Mouse (Mus musculus): ENCODE data around the gene 1700092M07Rik.

Gene 1700092M07Rik

GRCm38 (mm10) chr19:8739646-8740045, 872 bp upstream of the 1700092M07Rik start:
- in situ Hi-C loops (cut with MboI; ENCODE audit: low sequenced_read_pairs), result no loop called here

DNA sequence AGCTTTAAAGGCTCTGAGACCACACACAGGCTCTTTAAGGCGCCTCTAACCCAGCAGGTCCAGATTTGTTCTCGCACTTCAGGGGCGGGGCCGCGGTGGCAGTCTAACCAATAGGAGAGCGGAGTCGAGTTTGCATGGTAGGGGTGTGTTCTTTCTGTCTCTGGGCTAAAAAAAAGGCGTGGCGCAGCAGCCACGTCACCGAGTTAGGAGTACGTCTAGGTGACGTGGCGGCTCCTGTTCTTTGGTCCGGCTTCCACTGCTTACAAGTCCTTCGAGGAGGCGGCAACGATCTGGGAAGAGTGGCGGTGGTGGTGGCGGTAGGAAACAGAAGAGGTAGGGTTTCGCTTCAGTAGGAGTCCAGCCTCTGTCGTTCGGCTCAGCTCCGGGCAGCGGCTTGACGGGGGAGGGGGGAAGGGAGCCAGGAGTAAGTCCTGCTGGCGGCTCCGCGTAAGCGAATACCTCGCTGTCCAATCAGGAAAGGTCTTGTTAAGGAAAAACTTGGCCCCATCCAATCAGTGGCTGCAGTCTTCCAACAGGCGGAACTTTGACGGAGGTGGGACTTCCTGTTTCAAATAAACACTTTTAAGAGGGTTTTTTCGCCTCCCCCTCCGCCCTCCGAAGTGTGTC, 838 bp downstream of the 1700092M07Rik start, which contains the start of gene Stx5a:
Gene Stx5a (plus strand): TSS at position 171 of the 627 bp plus-strand sequence.
- in situ Hi-C loops (cut with MboI; ENCODE audit: low sequenced_read_pairs), result no loop called here

GRCm38 (mm10) chr19:8742176-8742575, 1.7 kb downstream of the 1700092M07Rik start:
- in situ Hi-C loops (cut with MboI; ENCODE audit: low sequenced_read_pairs), result no loop called here

- in situ Hi-C loops (cut with MboI; ENCODE audit: low sequenced_read_pairs), result no loop called here
These were observed 4.9 kb downstream of the 1700092M07Rik start for GRCm38 (mm10) chr19:8745382-8745781.

DNA sequence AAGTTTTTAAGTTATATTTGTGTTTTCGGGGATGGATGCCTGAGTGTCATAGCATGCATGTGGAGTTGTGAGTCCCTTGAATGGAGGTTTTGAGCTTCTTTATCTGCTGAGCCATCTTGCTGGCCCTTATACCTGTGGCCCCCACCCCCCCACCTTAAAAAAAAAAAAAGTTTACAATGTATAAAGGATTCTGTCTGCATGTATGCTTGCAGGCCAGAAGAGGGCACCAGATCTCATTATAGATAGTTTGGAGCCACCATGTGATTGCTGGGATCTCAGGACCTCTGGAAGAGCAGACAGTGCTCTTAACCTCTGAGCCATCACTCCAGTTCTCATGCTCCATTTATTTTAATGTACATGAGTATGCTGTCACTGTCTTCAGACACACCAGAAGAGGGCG, 6.8 kb downstream of the 1700092M07Rik start:
- in situ Hi-C loops (cut with MboI; ENCODE audit: low sequenced_read_pairs), result no loop called here

DNA sequence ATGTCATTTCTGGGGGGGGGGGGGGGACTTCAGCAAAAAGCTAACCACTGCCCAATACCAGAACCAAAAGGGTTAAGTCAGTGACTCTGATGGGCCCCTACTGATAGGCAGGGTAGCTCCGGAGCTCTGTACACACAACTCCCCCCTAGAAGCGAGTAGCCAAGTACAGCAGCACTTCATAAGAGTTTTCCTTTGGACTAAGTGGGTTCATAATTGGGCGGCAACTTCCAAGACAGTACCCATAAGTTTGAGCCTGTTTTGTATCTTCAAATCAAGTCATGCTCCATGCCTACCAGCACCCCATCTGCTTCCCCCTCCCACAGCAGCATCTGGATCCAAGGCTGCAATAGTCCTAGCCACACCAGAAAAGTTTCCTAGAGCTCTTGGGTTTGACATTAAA, 15.1 kb downstream of the 1700092M07Rik start:
- in situ Hi-C loops (cut with MboI; ENCODE audit: low sequenced_read_pairs), result no loop called here

DNA sequence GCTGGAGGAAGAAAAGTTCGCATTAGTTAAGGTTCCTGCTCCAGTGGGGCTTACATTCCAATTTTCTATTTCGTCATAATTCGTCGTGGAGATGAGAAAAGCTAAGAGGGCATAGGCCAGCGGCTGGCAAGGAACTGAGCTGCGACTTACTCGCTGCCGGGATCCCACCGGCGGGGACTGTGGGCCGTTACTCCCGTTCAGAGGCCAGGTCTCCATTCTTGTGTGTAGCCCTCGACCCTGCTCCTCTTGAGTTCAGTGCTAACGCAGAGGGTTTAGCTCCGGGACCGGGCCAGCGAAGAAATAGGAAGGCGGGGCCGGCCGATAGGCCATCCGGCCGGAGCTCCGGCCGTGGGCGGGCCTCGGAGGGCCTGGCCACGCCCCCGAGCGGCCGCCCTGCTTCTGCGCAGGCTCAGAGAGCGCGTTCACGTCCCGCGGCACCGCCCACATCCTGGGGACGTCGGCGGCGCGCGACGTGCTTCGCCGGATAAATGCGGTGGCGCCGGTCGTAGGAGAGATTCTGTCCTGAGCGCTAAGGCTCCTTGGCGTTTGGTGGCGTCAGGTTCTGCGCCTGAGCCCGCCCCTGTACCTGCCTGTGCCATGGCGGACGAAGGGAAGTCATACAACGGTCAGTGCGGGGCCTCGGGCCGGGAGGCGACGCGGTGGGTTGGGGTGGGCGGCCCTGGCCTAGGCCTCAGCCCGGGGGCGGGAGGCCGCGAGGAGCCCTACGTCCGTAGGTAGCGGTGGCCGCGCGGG, 16.3 kb downstream of the 1700092M07Rik start, which contains the start of gene Nxf1:
Gene Nxf1 (plus strand): TSS at position 439 of the 753 bp plus-strand sequence.
- in situ Hi-C loops (cut with MboI; ENCODE audit: low sequenced_read_pairs), result no loop called here

GRCm38 (mm10) chr19:8757471-8757998, 17.0 kb downstream of the 1700092M07Rik start:
- in situ Hi-C loops (cut with MboI; ENCODE audit: low sequenced_read_pairs), result no loop called here

GRCm38 (mm10) chr19:8758899-8759298, 18.4 kb downstream of the 1700092M07Rik start:
- in situ Hi-C loops (cut with MboI; ENCODE audit: low sequenced_read_pairs), result no loop called here

- in situ Hi-C loops (cut with MboI; ENCODE audit: low sequenced_read_pairs), result no loop called here
These were observed 20.2 kb downstream of the 1700092M07Rik start for GRCm38 (mm10) chr19:8760757-8761156.

- in situ Hi-C loops (cut with MboI; ENCODE audit: low sequenced_read_pairs), result no loop called here
These were observed 22.8 kb downstream of the 1700092M07Rik start for GRCm38 (mm10) chr19:8763276-8763675.

- in situ Hi-C loops (cut with MboI; ENCODE audit: low sequenced_read_pairs), result no loop called here
These were observed 25.0 kb downstream of the 1700092M07Rik start for GRCm38 (mm10) chr19:8765562-8765961.

DNA sequence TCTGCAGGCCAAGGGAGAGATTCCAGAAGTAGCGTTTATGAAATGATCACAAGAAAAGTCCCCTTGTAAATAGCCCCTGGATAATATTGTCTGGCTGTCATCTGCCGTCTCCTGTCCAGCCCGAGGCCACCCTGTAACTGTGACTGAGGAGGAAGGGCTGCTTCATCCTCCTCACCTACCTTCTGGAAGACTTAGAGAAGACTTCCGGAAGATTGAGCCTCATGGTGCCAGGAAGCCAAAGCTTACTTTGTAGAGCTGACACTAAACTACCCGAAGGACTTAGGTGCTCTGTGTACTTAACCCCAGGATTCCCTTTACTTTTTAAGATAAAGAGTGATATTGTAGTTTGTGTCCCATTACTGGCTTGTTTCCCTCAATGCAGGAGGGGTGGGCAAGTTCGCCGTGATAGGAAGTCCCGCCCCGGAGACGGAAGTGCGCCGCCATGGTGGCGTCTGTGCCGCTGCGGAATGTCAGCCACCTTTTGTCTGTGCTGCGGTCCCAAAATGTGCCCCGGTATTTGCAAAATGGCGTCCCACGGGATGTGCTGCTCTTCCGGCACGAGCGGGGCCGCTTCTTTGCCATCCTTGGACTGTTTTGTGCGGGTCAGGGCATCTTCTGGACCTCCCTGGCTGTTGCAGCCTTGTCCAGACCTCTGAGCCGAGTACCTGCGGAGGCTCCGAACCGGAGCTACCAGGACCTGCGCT, 30.2 kb downstream of the 1700092M07Rik start, which contains the start of gene Tmem223:
Gene Tmem223 (plus strand): TSS at position 430 of the 704 bp plus-strand sequence.
- in situ Hi-C loops (cut with MboI; ENCODE audit: low sequenced_read_pairs), result no loop called here

DNA sequence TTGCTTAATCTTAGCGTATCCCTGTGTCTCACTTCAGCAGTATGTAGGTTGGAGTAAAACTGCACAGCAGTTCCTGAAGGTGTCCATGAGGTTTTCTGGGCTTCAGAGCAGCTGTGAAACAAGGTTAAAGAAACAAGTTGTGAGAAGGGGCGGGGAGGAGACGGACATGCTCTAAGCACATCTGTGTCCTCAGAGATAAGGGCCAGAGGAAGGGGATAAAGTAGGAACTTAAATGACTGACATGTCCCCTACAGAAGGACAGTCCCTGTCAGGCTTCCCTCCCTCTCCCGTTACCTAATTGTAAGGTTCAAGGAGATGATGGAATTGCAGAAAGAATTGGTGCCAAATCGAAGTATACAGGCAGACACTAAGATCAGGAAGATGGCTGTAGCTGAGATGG, 32.5 kb downstream of the 1700092M07Rik start:
- in situ Hi-C loops (cut with MboI; ENCODE audit: low sequenced_read_pairs), result no loop called here

DNA sequence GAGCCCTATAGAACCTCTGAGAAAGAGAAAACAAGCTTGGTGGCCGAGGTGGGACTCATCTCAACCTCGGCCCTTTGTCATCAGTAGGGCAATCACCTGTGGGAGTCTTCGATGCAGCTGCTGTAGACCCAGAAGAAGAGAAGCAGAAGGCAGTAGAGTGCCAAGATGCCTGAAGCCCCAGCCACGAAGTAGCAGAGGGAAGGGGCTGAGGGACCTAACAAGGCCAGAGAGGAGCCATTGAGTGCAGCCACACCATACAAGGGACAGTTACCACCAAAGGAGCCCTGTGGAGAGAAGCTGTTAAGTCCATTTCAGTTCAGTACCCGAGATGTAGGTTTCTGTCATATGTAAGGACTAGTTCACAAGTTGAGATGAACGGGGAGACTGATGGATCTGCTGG, 32.9 kb downstream of the 1700092M07Rik start:
- in situ Hi-C loops (cut with MboI; ENCODE audit: low sequenced_read_pairs), result no loop called here

GRCm38 (mm10) chr19:8774086-8774835, 33.7 kb downstream of the 1700092M07Rik start, which contains the start of gene Tmem179b:
Gene Tmem179b (minus strand): TSS chr19:8774467.
- in situ Hi-C loops (cut with MboI; ENCODE audit: low sequenced_read_pairs), result no loop called here

DNA sequence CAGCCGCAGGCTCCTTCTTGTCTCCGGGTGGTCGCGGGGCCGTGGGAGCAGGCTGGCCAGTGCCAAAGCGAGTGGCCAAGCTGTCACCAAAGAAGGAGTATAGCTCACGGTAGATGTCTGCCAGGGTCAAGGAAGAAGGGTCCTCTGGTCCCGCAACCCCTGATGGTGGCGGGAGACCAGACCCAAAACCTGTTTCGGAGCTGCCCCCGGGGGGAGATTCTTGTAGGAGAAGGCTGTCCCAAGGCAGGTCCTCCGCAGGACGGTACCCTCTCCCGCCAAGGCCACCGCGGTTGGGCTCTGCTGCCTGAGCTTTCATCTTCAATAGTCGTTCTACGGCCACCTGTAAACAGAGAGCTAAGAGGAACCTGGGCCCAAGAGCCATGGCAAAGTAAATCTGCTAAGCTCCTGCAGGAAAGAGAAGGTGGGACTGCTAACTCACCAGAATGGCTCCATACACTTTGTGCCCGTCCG, 34.5 kb downstream of the 1700092M07Rik start:
- in situ Hi-C loops (cut with MboI; ENCODE audit: low sequenced_read_pairs), result no loop called here

DNA sequence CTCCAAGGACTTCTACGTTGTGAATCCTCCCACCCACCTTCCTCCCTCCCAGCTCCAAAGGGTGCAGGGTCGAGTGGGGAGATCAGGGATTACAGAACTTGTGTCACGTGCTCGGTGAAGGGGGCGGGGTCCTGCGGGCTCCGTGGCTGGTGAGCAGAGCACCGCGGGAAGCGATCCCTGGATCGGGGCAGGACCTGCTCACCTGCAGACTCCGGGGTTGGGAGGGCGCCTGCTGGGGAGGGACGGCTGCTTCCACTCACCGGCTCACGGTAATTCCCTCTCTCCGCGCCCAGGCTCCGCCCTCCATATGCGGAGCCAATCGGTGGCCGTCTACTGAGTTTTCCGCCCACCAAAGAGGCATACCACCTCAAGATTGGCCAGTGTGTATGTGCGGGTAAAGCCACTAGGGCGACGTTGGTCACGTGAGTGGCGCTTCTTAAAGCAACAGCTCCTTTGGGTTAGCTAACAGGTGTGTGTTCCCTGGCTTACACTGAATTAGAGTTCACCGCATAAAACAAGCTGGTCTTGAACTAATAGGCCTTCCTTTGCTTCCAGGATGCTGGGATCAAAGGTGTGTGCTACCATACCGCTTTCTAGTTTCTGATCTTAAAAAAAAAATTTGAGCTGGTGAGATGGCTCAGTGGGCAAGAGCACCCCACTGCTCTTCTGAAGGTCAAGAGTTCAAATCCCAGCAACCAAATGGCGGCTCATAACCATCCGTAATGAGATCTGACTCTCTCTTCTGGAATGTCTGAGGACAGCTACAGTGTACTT, 45.7 kb downstream of the 1700092M07Rik start, which contains the start of gene Taf6l:
Gene Taf6l (minus strand): TSS at position 410 of the 774 bp plus-strand sequence.
- in situ Hi-C loops (cut with MboI; ENCODE audit: low sequenced_read_pairs), result no loop called here

- in situ Hi-C loops (cut with MboI; ENCODE audit: low sequenced_read_pairs), result no loop called here
These were observed 48.0 kb downstream of the 1700092M07Rik start for GRCm38 (mm10) chr19:8788521-8788920.
